Mouse (Mus musculus): Measurements from ENCODE around the gene Decr2. TPM values are rescaled to one million over a fixed set of nuclear protein-coding genes. Genes with fewer than 3 reads are reported as not detected.

The Decr2 gene
- polyA plus RNA-seq, 1 experiment from 2014 or later = 44.8 TPM

GRCm38 (mm10) chr17:26131856-26132853 is 42.0 kb upstream of the Decr2 start:
- Histone ChIP-seq H3K4me1 (replicated peaks; ENCODE audit: insufficient read depth, low read length) (no peaks in the 10 kb centered on the region), H3K4me3 (replicated peaks; ENCODE audit: low read depth, low read length) (no peak overlapping the region), H3K4me2 (ENCODE audit: low read length) (no peak overlapping the region), H3K27ac (no peak overlapping the region), H3K36me3 (ENCODE audit: insufficient read depth, low read length) (peaks cover 23% of the 10 kb centered on the region), H3K9me3 (replicated peaks; ENCODE audit: low read length) (no peaks in the 10 kb centered on the region), H3K9ac (ENCODE audit: low read depth, low read length) (no peak overlapping the region), H3K27me3 (ENCODE audit: insufficient read depth, low read length) (no peaks in the 10 kb centered on the region)
- ATAC-seq (replicated peaks; ENCODE audit: low FRiP score, low read depth) (no peak), DNase-seq (ENCODE audit: low spot score) (no peak)
- WGBS = 94% methylated on average over 18 of the region's 18 CpGs
- TF ChIP-seq CTCF (IDR thresholded peaks at IDR 0.05; ENCODE audit: low read depth) = no peak

- peaks cover 28% of the 10 kb centered on the region for H3K36me3 ChIP-seq (ENCODE audit: insufficient read depth, low read length)
- no peak overlapping the region for H3K9ac ChIP-seq (ENCODE audit: low read depth, low read length)
- no peak overlapping the region for H3K27ac ChIP-seq
- WGBS = 88% methylated on average over 18 of the region's 18 CpGs
- no peak overlapping the region for H3K4me3 ChIP-seq (replicated peaks; ENCODE audit: low read depth, low read length)
- H3K9me3 ChIP-seq (replicated peaks; ENCODE audit: low read length) = no peaks in the 10 kb centered on the region
- no peak for TF ChIP-seq CTCF (IDR thresholded peaks at IDR 0.05; ENCODE audit: low read depth)
- ATAC-seq (replicated peaks; ENCODE audit: low FRiP score, low read depth) (no peak), DNase-seq (ENCODE audit: low spot score) (no peak)
- H3K27me3 ChIP-seq (ENCODE audit: insufficient read depth, low read length) = no peaks in the 10 kb centered on the region
- H3K4me2 ChIP-seq (ENCODE audit: low read length) = no peak overlapping the region
- H3K4me1 ChIP-seq (replicated peaks; ENCODE audit: insufficient read depth, low read length) = no peaks in the 10 kb centered on the region
These were observed 41.1 kb upstream of the Decr2 start for GRCm38 (mm10) chr17:26131062-26131732.

GRCm38 (mm10) chr17:26125226-26125625 is 35.1 kb upstream of the Decr2 start:
- no peak overlapping the region for H3K4me2 ChIP-seq (ENCODE audit: low read length)
- no peak overlapping the region for H3K27ac ChIP-seq
- H3K9me3 ChIP-seq (replicated peaks; ENCODE audit: low read length) = no peaks in the 10 kb centered on the region
- DNase-seq (ENCODE audit: low spot score) (no peak), ATAC-seq (replicated peaks; ENCODE audit: low FRiP score, low read depth) (no peak)
- H3K4me1 ChIP-seq (replicated peaks; ENCODE audit: insufficient read depth, low read length) = peaks cover 8% of the 10 kb centered on the region; the same call in 1 of the 2 replicates
- H3K36me3 ChIP-seq (ENCODE audit: insufficient read depth, low read length) = peaks cover 17% of the 10 kb centered on the region
- 92% methylated on average over 10 of the region's 10 CpGs for WGBS
- H3K9ac ChIP-seq (ENCODE audit: low read depth, low read length) = no peak overlapping the region
- TF ChIP-seq CTCF (IDR thresholded peaks at IDR 0.05; ENCODE audit: low read depth) = no peak
- no peaks in the 10 kb centered on the region for H3K27me3 ChIP-seq (ENCODE audit: insufficient read depth, low read length)
- no peak overlapping the region for H3K4me3 ChIP-seq (replicated peaks; ENCODE audit: low read depth, low read length)

- Histone ChIP-seq H3K9me3 (replicated peaks; ENCODE audit: low read length) (no peaks in the 10 kb centered on the region), H3K4me3 (replicated peaks; ENCODE audit: low read depth, low read length) (peak overlapping the region; percentile 71; the same call in 1 of the 2 replicates), H3K27me3 (ENCODE audit: insufficient read depth, low read length) (no peaks in the 10 kb centered on the region), H3K4me1 (replicated peaks; ENCODE audit: insufficient read depth, low read length) (peaks cover 8% of the 10 kb centered on the region; the same call in 1 of the 2 replicates), H3K36me3 (ENCODE audit: insufficient read depth, low read length) (peaks cover 10% of the 10 kb centered on the region), H3K9ac (ENCODE audit: low read depth, low read length) (peak overlapping the region; percentile 70), H3K4me2 (ENCODE audit: low read length) (peak overlapping the region; percentile 78), H3K27ac (no peak overlapping the region)
- ATAC-seq (replicated peaks; ENCODE audit: low FRiP score, low read depth) = no peak
- TF ChIP-seq CTCF (IDR thresholded peaks at IDR 0.05; ENCODE audit: low read depth) = no peak
- 86% methylated on average over 7 of the region's 7 CpGs for WGBS
- no peak for DNase-seq (ENCODE audit: low spot score)
These were observed 34.4 kb upstream of the Decr2 start for GRCm38 (mm10) chr17:26124560-26124959.

GRCm38 (mm10) chr17:26123267-26123684 is 33.1 kb upstream of the Decr2 start, which contains the start of gene Mrpl28:
Mrpl28 (plus strand) TSS chr17:26123500.
- Histone ChIP-seq H3K4me3 (replicated peaks; ENCODE audit: low read depth, low read length) (peak within 1 kb of the TSS; percentile 71), H3K27me3 (ENCODE audit: insufficient read depth, low read length) (no peaks in the 10 kb centered on the region), H3K9ac (ENCODE audit: low read depth, low read length) (peak within 1 kb of the TSS; percentile 70), H3K4me1 (replicated peaks; ENCODE audit: insufficient read depth, low read length) (peaks cover 8% of the 10 kb centered on the region; the same call in 1 of the 2 replicates), H3K27ac (peak within 1 kb of the TSS; percentile 10; the same call in 1 of the 2 replicates), H3K9me3 (replicated peaks; ENCODE audit: low read length) (no peaks in the 10 kb centered on the region), H3K4me2 (ENCODE audit: low read length) (peak within 1 kb of the TSS; percentile 78), H3K36me3 (ENCODE audit: insufficient read depth, low read length) (peaks cover 9% of the 10 kb centered on the region)
- TF ChIP-seq CTCF (IDR thresholded peaks at IDR 0.05; ENCODE audit: low read depth) = no peak
- ATAC-seq (replicated peaks; ENCODE audit: low FRiP score, low read depth) = peak; percentile 83
- DNase-seq (ENCODE audit: low spot score) = peak; percentile 98
- under 1% methylated on average over 32 of the region's 32 CpGs for WGBS
